Mouse (Mus musculus) testis, adult 2 months (tissue): Measurements from ENCODE around the gene Abtb1. TPM values are rescaled to one million over a fixed set of nuclear protein-coding genes. Genes with fewer than 3 reads are reported as not detected.

Source experiments
- H3K27ac ChIP-seq: fragments of 200-500 bp; 2 replicates; pipeline ENCODE4 v1.5.1; 2012; ENCODE audit warnings: low read depth, low read length; ENCODE audit not compliant: control insufficient read depth, insufficient read depth
- H3K27me3 ChIP-seq: fragments of 200-500 bp; 2 replicates; pipeline ENCODE4 v1.6.1; 2012; ENCODE audit warnings: mild to moderate bottlenecking, low read length, moderate library complexity; ENCODE audit not compliant: control insufficient read depth, insufficient read depth
- H3K36me3 ChIP-seq: fragments of 200-500 bp; 2 replicates; pipeline ENCODE4 v1.6.1; 2012; ENCODE audit warnings: mild to moderate bottlenecking, low read length; ENCODE audit not compliant: control insufficient read depth, insufficient read depth
- H3K4me1 ChIP-seq: fragments of 200-500 bp; 2 replicates; pipeline ENCODE4 v1.6.1; 2012; ENCODE audit warnings: low read length; ENCODE audit not compliant: control insufficient read depth, insufficient read depth
- H3K4me3 ChIP-seq: fragments of 200-500 bp; 2 replicates; pipeline ENCODE4 v1.5.1; 2012; ENCODE audit warnings: low read depth, mild to moderate bottlenecking, low read length, moderate library complexity, mixed read lengths; ENCODE audit not compliant: control insufficient read depth
- CTCF ChIP-seq: fragments of 200-500 bp; IDR thresholded peaks from 2 replicates; pipeline ENCODE4 v1.5.1; 2012; ENCODE audit warnings: low read depth, mild to moderate bottlenecking, inconsistent platforms, low read length, moderate library complexity; ENCODE audit not compliant: control insufficient read depth, insufficient read depth, insufficient replicate concordance
- POLR2A ChIP-seq: fragments of 200-500 bp; IDR thresholded peaks from 2 replicates; pipeline ENCODE4 v1.6.1; 2012; ENCODE audit warnings: low read depth, mild to moderate bottlenecking, inconsistent platforms, low read length, moderate library complexity; ENCODE audit not compliant: control insufficient read depth
- polyA plus RNA-seq: library from polyadenylated mRNA; depleted of rRNA; stranded (reverse); fragments of >200 nt; gene quantifications from 2 replicates; pipeline ENCODE4 v1.2.3, GENCODE M21; 2012

Abtb1 gene
- polyA plus RNA-seq, 1 experiment: 46.5 TPM

DNA sequence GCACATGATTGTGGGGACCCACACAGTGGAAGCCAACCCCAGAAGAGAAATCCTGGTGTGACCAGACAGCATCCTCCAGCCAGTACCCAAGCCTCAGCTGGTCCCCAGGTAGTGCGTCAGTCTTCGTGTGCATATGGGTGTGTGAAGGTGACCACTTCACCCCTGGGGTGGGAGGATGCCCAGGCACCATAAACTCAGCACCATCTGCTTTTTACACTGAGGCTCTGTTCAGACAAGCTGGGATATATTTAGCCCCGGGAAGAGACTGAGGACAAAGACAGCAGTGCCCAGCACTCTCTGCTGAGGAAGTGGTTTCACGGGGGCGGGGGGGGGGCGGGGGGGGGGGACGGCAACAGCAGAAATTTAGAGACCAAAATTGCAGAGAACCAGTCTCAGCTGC lies 30.4 kb downstream of the Abtb1 start:
- Histone ChIP-seq H3K4me1 (peaks cover 10% of the 10 kb centered on the region), H3K27me3 (no peaks in the 10 kb centered on the region), H3K27ac (no peak overlapping the region), H3K36me3 (no peaks in the 10 kb centered on the region), H3K4me3 (no peak overlapping the region)
- TF ChIP-seq POLR2A (no peak), CTCF (no peak)

DNA sequence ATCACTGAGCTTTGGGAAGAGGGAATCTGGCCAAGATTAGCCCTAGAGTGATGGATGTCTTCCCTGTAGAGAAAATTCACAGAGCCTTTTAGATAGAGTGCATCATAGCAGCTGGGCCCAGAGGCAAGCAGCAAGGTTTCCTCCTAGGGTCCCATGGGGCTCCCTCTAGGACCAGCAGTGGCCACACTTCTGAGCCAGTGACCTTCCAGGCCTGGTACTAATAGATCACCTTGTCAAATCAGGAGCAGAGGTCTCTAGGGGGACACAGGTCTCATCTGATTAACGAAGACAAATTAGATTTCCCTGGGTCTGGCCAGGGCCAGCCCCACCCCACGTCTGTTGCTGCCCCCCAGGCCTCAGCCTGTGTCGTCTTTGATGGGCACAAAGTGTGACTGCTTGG lies 31.5 kb downstream of the Abtb1 start:
- Histone ChIP-seq H3K27ac (no peak overlapping the region), H3K4me1 (peaks cover 10% of the 10 kb centered on the region), H3K4me3 (no peak overlapping the region), H3K36me3 (no peaks in the 10 kb centered on the region), H3K27me3 (no peaks in the 10 kb centered on the region)
- TF ChIP-seq POLR2A: no peak
- TF ChIP-seq CTCF: no peak

DNA sequence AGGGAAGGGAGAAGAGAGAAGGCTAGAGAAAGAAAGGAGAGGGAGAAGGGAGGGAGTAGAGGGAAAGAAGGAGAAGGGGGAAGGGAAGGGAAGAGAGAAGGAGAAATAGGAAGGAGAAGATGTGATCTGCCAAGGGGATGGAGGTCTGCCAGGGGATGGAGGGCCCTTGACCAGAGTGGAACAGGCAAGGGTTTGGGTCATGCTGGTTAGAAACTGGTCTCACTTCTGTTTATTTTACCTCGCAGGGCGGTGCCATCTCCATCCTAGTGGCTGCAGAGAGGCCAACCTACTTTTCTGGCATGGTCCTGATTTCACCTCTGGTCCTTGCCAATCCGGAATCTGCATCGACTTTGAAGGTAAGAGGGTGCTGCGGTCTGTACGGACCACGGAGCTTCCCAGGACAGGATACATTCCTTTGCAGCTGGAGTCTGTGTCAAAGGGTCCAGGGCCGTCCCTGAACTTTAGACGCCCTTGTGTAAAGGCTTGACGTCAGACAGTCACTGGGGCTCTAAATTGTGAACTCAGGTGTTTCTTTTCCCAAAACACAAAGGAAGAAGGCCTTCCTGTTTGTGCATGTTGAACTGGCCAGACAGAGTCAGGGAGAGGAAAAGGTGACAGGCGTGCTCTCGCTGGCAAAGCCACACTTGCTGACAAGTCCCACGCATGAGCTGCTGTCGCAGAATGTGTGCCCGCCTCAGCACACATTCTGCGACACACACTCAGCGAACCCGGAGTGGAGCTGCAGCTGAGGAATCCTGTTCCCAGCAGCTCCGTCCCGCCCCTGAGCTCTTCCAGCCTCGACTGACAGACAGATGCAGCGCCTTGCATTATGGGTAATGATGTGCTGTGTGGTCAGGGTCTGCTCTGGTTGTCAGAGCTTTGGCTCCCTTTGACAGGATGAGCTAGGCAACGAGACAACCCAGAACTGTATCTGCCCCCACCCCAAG lies 32.4 kb downstream of the Abtb1 start:
- no peak overlapping the region for H3K27ac ChIP-seq
- TF ChIP-seq POLR2A (no peak), CTCF (no peak)
- H3K27me3 ChIP-seq: no peaks in the 10 kb centered on the region
- H3K4me1 ChIP-seq: peaks cover 8% of the 10 kb centered on the region
- H3K4me3 ChIP-seq: no peak overlapping the region
- H3K36me3 ChIP-seq: no peaks in the 10 kb centered on the region

DNA sequence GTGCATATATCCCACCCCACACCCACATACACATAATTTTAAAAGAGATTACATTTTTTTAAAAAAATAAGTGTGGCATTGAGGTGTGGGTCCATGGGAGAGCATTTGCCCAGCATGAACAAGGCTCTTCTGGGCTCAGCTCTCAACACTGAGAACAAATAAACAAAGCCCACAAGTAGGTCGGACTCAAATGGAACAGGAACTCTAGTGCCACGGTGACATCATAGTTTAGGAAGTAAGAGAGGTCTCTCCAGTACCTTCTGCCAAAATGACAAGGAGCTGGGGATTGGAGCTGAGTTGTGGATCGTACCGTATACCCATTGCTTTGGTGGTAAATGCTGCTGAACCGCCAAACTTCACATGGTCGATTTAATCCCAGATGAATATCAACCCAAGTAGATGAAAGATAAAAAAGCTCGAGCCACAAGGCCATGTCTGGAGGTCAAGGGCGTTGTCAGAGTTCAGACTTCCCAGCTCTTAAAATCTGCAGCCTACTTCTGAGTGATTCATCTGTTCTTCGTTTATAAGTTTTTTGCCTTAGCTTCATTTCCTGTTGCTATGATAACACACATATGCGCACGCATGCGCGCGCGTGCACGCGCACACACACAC lies 36.7 kb downstream of the Abtb1 start:
- no peak overlapping the region for H3K27ac ChIP-seq
- no peak for TF ChIP-seq CTCF
- no peak for TF ChIP-seq POLR2A
- no peaks in the 10 kb centered on the region for H3K27me3 ChIP-seq
- H3K36me3 ChIP-seq: no peaks in the 10 kb centered on the region
- H3K4me3 ChIP-seq: no peak overlapping the region
- no peaks in the 10 kb centered on the region for H3K4me1 ChIP-seq

DNA sequence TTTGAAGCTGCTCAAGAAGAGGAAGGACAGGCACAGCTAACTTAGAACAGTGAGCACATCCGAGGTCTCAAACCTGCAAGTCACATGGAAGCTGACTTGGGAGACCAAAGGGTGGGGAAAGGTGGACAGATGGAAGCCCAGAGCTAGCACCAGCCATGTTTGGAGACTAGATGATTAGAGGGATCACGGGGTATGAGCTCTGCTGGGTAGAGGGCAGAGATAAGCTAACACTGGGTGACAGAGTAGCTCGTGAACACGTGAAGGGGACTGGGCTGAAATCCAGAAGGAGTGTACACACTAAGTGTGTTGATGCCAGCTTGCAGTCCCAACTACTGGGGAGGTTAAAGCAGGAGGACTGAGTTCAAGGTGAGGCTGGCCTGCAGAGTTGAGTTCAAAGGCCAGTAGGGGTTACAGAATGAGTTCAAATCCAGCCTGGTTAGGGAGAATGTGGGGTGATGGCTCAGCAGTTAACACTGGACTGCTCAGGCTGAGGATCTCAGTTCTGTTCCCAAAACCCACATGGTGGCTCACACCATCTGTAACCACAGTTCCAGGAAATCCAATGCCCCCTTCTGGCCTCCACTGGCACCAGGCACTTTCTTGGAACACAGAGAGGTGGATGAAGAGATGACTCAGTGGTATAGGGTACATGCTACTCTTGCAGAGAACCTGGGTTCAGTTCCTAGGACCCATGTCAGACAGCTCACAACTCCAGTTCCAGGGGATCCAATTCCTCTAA lies 37.7 kb downstream of the Abtb1 start:
- Histone ChIP-seq H3K27me3 (no peaks in the 10 kb centered on the region), H3K27ac (no peak overlapping the region), H3K4me3 (no peak overlapping the region), H3K36me3 (no peaks in the 10 kb centered on the region), H3K4me1 (no peaks in the 10 kb centered on the region)
- no peak for TF ChIP-seq CTCF
- no peak for TF ChIP-seq POLR2A

DNA sequence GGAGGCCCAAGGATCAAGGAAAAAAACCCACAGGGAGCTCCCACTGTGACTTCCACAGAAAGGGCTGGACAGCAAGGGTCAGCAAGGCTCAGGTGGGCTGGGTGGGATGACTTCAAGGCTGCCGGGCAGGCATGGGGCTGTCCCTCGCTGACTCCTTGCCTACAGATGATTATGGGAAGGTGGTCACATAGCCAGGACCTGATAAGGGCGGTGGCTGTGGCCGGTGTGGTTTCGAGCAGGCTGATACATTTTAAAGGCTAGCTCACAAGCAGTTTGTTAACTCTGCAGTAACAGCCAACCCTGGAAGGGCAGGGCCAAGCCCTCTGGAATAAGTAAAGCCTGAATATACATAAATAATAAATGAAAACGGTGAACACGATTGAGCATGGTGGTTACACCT lies 38.7 kb downstream of the Abtb1 start:
- no peaks in the 10 kb centered on the region for H3K36me3 ChIP-seq
- no peak overlapping the region for H3K27ac ChIP-seq
- no peak overlapping the region for H3K4me3 ChIP-seq
- H3K4me1 ChIP-seq: no peaks in the 10 kb centered on the region
- TF ChIP-seq CTCF (no peak), POLR2A (no peak)
- no peaks in the 10 kb centered on the region for H3K27me3 ChIP-seq

DNA sequence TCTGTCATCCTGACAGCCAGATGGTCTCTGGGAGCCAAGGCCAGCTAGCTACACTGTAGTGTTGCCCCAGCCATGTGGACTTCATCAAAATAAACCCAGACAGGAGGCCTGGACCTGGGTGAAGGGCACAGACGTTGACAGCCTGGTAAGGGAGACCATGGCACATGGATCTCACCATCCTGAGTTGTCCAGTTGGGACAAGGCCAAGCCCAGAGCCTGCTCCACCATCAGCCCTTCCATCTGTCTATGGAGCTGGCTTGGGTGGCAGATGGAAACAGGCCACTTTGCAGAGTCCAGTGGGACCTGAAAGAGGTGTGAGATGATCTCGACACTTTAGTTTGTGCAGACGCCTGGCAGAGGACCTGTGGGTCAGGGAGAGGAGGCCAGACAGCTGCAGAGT lies 41.0 kb downstream of the Abtb1 start:
- H3K36me3 ChIP-seq: no peaks in the 10 kb centered on the region; the same call in 1 of the 2 replicates
- TF ChIP-seq CTCF (no peak), POLR2A (no peak)
- H3K27me3 ChIP-seq: no peaks in the 10 kb centered on the region
- no peak overlapping the region for H3K4me3 ChIP-seq
- no peak overlapping the region for H3K27ac ChIP-seq
- H3K4me1 ChIP-seq: no peaks in the 10 kb centered on the region

DNA sequence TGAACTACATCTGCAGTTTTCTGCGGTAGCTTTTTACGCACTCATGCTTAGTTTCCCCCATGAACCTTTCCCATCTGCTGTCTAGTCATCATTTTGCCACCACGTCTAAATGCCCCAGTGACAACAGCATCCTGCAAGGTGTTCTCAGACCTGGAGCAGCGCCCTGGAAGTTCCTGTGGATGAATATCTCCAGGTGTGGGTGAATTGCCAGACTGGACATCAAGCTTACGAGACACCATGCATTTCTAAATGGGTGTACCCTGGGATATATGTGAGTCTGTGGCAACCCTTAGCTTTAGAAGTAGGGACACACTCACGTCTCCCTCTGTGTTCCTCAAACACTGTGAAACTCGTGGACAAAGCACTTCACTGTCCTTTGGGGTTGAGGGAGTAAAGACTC lies 41.6 kb downstream of the Abtb1 start:
- no peaks in the 10 kb centered on the region for H3K27me3 ChIP-seq
- H3K4me1 ChIP-seq: no peaks in the 10 kb centered on the region
- H3K4me3 ChIP-seq: no peak overlapping the region
- no peak overlapping the region for H3K27ac ChIP-seq
- H3K36me3 ChIP-seq: no peaks in the 10 kb centered on the region; the same call in 1 of the 2 replicates
- TF ChIP-seq CTCF: no peak
- no peak for TF ChIP-seq POLR2A
